Mouse (Mus musculus) heart, embryonic 11.5 days (tissue): ENCODE measurements around the gene Thrap3. TPM values are rescaled to one million over a fixed set of nuclear protein-coding genes. Genes with fewer than 3 reads are reported as not detected.

Experiments used
- ATAC-seq: fragments of 200-750 bp; cut with Nextera tagmentation; replicated peaks from 2 replicates; pipeline ENCODE4 v1.8.0; 2017; ENCODE audit warnings: moderate library complexity; ENCODE audit not compliant: insufficient number of reproducible peaks, low FRiP score, low TSS enrichment
- H3K27ac ChIP-seq: fragments of 300-500 bp; sonication (generic); 2 replicates; pipeline ENCODE4 v1.5.1; 2014; ENCODE audit warnings: mild to moderate bottlenecking, low read depth, low read length
- H3K27me3 ChIP-seq: fragments of 300-500 bp; sonication (generic); 2 replicates; pipeline ENCODE4 v1.6.1; 2014; ENCODE audit warnings: mild to moderate bottlenecking, low read length, mixed read lengths; ENCODE audit not compliant: control insufficient read depth, insufficient read depth
- H3K36me3 ChIP-seq: fragments of 300-500 bp; sonication (generic); 2 replicates; pipeline ENCODE4 v1.6.1; 2014; ENCODE audit warnings: mild to moderate bottlenecking, low read length, moderate library complexity, mixed read lengths; ENCODE audit not compliant: control insufficient read depth, insufficient read depth
- H3K4me1 ChIP-seq: fragments of 300-500 bp; sonication (generic); 2 replicates; pipeline ENCODE4 v1.6.1; 2014; ENCODE audit warnings: low read length; ENCODE audit not compliant: control insufficient read depth, insufficient read depth
- H3K4me2 ChIP-seq: fragments of 300-500 bp; sonication (generic); 2 replicates; pipeline ENCODE4 v1.6.1; 2014; ENCODE audit warnings: mild to moderate bottlenecking, moderate library complexity
- H3K4me3 ChIP-seq: fragments of 300-500 bp; sonication (generic); 2 replicates; pipeline ENCODE4 v1.5.1; 2014; ENCODE audit warnings: low read depth, low read length
- H3K9ac ChIP-seq: fragments of 300-500 bp; sonication (generic); 2 replicates; pipeline ENCODE4 v1.6.1; 2014; ENCODE audit warnings: mild to moderate bottlenecking, low read depth, low read length, moderate library complexity
- H3K9me3 ChIP-seq: fragments of 300-500 bp; sonication (generic); replicated peaks from 2 replicates; pipeline ENCODE4 v1.6.1; 2016; ENCODE audit warnings: low read length; ENCODE audit not compliant: control insufficient read depth
- WGBS: fragments of 180-500 bp; shearing (Covaris S2); extraction: QIAGEN DNeasy Blood & Tissue Kit; methylation state at CpG from one replicate; pipeline ENCODE4 v1.1.7; 2014; ENCODE audit not compliant: insufficient replicate concordance; 5-methylcytosine and 5-hydroxymethylcytosine counted together
- polyA plus RNA-seq: library from polyadenylated mRNA; unstranded; fragments of >200 nt; fragmentation: Nextera tagmentation; extraction: Ambion mirVana; gene quantifications from 2 replicates; pipeline ENCODE4 v1.2.1, GENCODE M21; 2014

The Thrap3 gene
- polyA plus RNA-seq, 1 experiment from 2014 or later: 155 TPM

DNA sequence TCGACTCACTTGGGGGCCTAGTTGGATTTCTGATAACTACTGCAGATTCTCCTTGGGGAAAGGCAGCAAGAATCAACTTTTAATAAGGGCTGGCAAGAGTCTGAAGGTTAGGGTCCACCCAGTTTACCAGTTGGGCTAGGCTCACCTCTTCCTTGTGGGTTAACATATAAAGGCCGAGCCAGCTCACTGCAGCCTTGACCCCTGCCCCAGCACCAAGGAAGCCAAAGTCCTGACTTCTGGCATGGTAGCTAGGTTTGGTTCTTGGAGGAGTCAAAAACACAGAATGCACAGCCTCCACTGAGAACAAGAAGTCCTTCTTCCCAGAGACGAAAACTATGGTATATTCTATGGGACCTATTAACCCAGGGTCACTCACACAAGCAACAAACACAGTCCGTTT, 38.9 kb downstream of the Thrap3 start:
- no peaks in the 10 kb centered on the region for H3K27me3 ChIP-seq
- ATAC-seq: no peak
- 58% methylated on average over 4 of the region's 4 CpGs for WGBS
- H3K27ac ChIP-seq: no peak overlapping the region
- H3K36me3 ChIP-seq: peaks cover 15% of the 10 kb centered on the region
- no peak overlapping the region for H3K9ac ChIP-seq
- peaks cover 15% of the 10 kb centered on the region for H3K4me1 ChIP-seq
- H3K4me2 ChIP-seq: peak overlapping the region; percentile 99
- H3K4me3 ChIP-seq: no peak overlapping the region
- no peaks in the 10 kb centered on the region for H3K9me3 ChIP-seq

DNA sequence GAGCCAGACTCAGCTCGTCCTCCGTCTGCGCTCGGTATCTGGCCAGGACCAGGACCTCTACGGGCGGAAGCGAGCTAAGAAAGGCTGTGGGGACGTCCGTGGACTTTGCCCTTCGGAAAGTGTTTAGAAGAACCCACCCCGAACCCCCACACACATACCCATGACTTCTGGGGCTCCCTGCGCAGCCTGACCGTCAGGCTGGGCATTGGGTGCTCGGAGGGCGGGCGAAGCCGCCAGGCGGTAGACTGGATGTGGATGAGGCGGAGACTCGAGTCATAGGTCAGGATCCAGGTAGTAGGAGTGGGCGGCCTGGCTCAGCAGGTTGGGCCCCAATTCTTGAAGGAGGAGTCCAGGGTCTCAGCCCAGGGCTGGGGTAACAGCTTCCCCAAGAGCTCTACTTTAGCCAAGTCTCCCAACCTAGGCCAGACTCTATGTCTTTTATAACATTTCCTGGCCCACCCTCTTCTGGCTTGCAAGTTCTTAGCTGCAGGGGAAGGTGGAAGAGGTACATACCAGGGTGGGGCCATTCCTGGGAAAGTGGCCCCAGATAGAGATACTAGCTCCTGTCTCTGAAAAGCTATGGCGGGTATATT, 39.4 kb downstream of the Thrap3 start, which contains the start of gene Sh3d21:
TSS of gene Sh3d21 (minus strand) at position 425 of the 593 bp plus-strand sequence.
- ATAC-seq: peak; percentile 35
- WGBS: 7% methylated on average over 22 of the region's 22 CpGs
- peaks cover 10% of the 10 kb centered on the region for H3K36me3 ChIP-seq
- H3K27ac ChIP-seq: peak within 1 kb of the TSS; percentile 74
- peak within 1 kb of the TSS; percentile 80 for H3K9ac ChIP-seq
- H3K4me1 ChIP-seq: peaks cover 15% of the 10 kb centered on the region
- peak within 1 kb of the TSS; percentile 53 for H3K4me3 ChIP-seq
- peak within 1 kb of the TSS; percentile 99 for H3K4me2 ChIP-seq
- no peaks in the 10 kb centered on the region for H3K9me3 ChIP-seq
- H3K27me3 ChIP-seq: no peaks in the 10 kb centered on the region

DNA sequence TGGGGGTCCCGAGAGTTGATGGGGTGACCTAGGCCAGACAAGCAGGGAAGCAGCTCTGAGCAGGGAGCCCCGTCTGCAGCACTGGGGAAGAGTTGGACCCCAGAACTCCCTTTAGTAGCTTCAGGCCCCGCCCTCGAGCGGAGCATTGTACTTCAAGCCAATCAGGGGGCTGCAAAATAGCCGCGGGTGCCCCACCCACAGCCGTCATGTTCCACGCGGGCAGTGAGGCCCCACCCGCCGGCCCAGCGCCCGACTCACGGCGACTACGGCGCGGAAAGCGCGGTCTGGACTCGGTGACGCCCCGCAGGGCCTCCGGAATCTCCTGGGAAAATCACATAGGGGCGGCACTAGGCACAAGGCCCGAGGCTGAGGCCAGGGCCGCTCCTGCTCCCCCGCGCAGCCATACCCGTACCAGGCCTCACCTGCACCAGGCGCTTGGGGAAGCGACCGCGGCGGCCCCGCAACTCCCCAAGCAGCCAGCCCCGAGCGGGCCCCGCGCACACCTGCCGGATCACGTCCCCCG, 40.0 kb downstream of the Thrap3 start:
- Histone ChIP-seq H3K4me1 (peaks cover 15% of the 10 kb centered on the region), H3K27ac (peak overlapping the region; percentile 74), H3K9ac (peak overlapping the region; percentile 80), H3K36me3 (peaks cover 8% of the 10 kb centered on the region), H3K4me2 (peak overlapping the region; percentile 99), H3K4me3 (peak overlapping the region; percentile 53), H3K27me3 (no peaks in the 10 kb centered on the region), H3K9me3 (no peaks in the 10 kb centered on the region)
- ATAC-seq: peak; percentile 88
- 1% methylated on average over 44 of the region's 44 CpGs for WGBS

GRCm38 (mm10) chr4:126161986-126162385, 40.6 kb downstream of the Thrap3 start:
- Histone ChIP-seq H3K27me3 (no peaks in the 10 kb centered on the region), H3K9me3 (no peaks in the 10 kb centered on the region), H3K36me3 (peaks cover 6% of the 10 kb centered on the region), H3K4me3 (peak overlapping the region; percentile 53), H3K27ac (no peak overlapping the region), H3K4me2 (peak overlapping the region; percentile 99), H3K4me1 (peaks cover 15% of the 10 kb centered on the region), H3K9ac (peak overlapping the region; percentile 80)
- ATAC-seq: no peak; the same call in 1 of the 2 replicates
- WGBS: 61% methylated on average over 9 of the region's 9 CpGs

GRCm38 (mm10) chr4:126161456-126161855, 41.1 kb downstream of the Thrap3 start:
- no peaks in the 10 kb centered on the region for H3K27me3 ChIP-seq
- H3K27ac ChIP-seq: no peak overlapping the region
- no peak overlapping the region for H3K4me2 ChIP-seq
- ATAC-seq: no peak
- H3K4me1 ChIP-seq: peaks cover 14% of the 10 kb centered on the region
- peaks cover 2% of the 10 kb centered on the region; the same call in 1 of the 2 replicates for H3K36me3 ChIP-seq
- no peak overlapping the region for H3K9ac ChIP-seq
- H3K9me3 ChIP-seq: no peaks in the 10 kb centered on the region
- WGBS: 84% methylated on average over 6 of the region's 6 CpGs
- no peak overlapping the region for H3K4me3 ChIP-seq

- Histone ChIP-seq H3K27ac (no peak overlapping the region), H3K4me2 (no peak overlapping the region), H3K27me3 (no peaks in the 10 kb centered on the region), H3K4me1 (peaks cover 10% of the 10 kb centered on the region), H3K9ac (no peak overlapping the region), H3K4me3 (no peak overlapping the region), H3K36me3 (no peaks in the 10 kb centered on the region; the same call in 1 of the 2 replicates), H3K9me3 (no peaks in the 10 kb centered on the region)
- WGBS: 91% methylated on average over 8 of the region's 8 CpGs
- ATAC-seq: no peak
Observed at GRCm38 (mm10) chr4:126160981-126161380, 41.6 kb downstream of the Thrap3 start.

DNA sequence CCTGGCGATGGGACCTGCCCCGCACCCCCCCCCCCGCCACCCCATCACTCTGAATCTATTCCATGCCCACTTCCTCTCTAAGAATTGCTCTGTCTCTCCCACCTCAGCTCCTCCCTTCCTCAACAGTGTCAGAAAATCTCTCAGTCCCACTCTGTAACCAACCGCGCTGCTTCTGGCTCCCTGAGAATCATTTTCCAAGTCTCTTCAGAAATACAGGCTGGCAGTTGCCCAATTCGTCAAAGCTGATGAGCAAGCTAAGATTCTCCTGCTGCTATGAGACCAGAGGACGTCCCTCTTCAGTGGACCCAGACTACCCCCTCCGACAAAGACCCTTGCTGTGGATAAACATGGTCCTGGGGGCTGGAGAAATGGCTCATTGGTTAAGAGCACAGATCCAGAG, 43.1 kb downstream of the Thrap3 start:
- 74% methylated on average over 8 of the region's 8 CpGs for WGBS
- H3K4me2 ChIP-seq: no peak overlapping the region
- no peak overlapping the region for H3K9ac ChIP-seq
- no peak overlapping the region for H3K4me3 ChIP-seq
- no peak for ATAC-seq
- H3K36me3 ChIP-seq: no peaks in the 10 kb centered on the region
- no peaks in the 10 kb centered on the region for H3K27me3 ChIP-seq
- H3K4me1 ChIP-seq: peaks cover 19% of the 10 kb centered on the region
- H3K9me3 ChIP-seq: no peaks in the 10 kb centered on the region
- no peak overlapping the region for H3K27ac ChIP-seq

DNA sequence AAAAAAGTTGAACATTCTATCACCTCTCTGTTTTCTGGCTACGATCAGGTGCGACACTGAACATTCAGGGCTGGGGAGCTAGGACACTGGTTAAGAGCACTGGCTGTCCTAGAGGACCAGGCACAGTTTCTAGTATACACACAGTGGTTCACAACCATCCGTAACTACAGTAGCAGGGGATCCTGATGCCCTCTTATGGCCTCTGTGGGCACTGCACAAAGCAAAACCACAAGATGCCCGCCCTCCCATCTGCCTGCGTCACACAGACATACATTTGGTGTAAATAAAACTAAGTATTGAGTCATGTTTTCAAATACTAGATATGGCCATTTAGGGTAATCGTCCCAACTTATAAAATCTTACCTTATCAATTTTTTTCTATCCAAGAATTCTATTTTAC, 45.0 kb downstream of the Thrap3 start:
- Histone ChIP-seq H3K4me1 (peaks cover 10% of the 10 kb centered on the region; the same call in 1 of the 2 replicates), H3K36me3 (no peaks in the 10 kb centered on the region), H3K27me3 (no peaks in the 10 kb centered on the region), H3K4me3 (no peak overlapping the region), H3K4me2 (no peak overlapping the region), H3K27ac (no peak overlapping the region), H3K9me3 (no peaks in the 10 kb centered on the region), H3K9ac (no peak overlapping the region)
- WGBS: 81% methylated on average over 6 of the region's 6 CpGs
- ATAC-seq: no peak

GRCm38 (mm10) chr4:126156617-126157016, 45.9 kb downstream of the Thrap3 start:
- Histone ChIP-seq H3K4me2 (no peak overlapping the region), H3K9ac (no peak overlapping the region), H3K27me3 (no peaks in the 10 kb centered on the region), H3K4me3 (no peak overlapping the region), H3K36me3 (no peaks in the 10 kb centered on the region), H3K27ac (no peak overlapping the region), H3K4me1 (peaks cover 10% of the 10 kb centered on the region; the same call in 1 of the 2 replicates), H3K9me3 (no peaks in the 10 kb centered on the region)
- no peak for ATAC-seq
- WGBS: 60% methylated on average over 5 of the region's 5 CpGs
